ENCODE assay signal across 16 mouse cellular contexts in the genomic region with DNA sequence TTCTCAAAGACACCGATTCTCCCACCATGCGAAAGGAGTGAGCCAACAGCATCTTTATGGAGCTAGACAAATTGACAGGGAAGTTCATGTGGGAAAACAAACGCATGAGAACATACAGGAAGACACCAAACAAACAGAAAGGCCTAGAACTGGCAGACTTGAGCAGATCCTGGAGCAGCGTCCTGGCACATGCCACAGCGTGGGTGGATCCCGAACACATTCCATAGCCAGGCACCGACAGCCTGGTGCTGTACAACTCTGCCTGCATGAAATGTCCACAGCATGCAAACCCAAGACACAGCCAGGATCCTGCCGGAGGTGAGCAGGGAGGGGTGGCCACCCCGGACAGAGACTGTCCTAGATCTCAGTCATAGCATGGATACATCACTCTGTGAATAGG.
A peak's percentile ranks its signal among the peaks of the same experiment; 100 is the strongest.
DNase-seq lines count a peak whose midpoint lies in the region; ATAC-seq and TF ChIP-seq lines count a peak whose summit lies in the region.
"Had no signal": no experiment of that assay in that cellular context is flagged by ENCODE, and none has a peak within 500 bp of the region (broad histone marks: within the 10 kb centered on the region; RNA-seq: fewer than 3 reads in every experiment).

No protein-coding gene starts in this region.

- peaks cover 6% of the 10 kb centered on the region; the same call in 1 of the 2 replicates for H3K4me1 ChIP-seq in forebrain, postnatal 0 days (ENCODE audit: insufficient read depth)
- no peaks in the 10 kb centered on the region for H3K4me1 ChIP-seq in forebrain, embryonic 11.5 days (replicated peaks; ENCODE audit: control insufficient read depth, insufficient read depth, low read length)
- H3K4me1 ChIP-seq in liver, embryonic 11.5 days (replicated peaks; ENCODE audit: control insufficient read depth, insufficient read depth, low read length): no peaks in the 10 kb centered on the region

- ATAC-seq in forebrain, postnatal 0 days: peak; percentile 63
- ATAC-seq in forebrain, embryonic 11.5 days (replicated peaks; ENCODE audit: low FRiP score): no peak
- ATAC-seq in liver, embryonic 11.5 days (replicated peaks; ENCODE audit: low FRiP score): no peak
- ATAC-seq: intestine, postnatal 0 days; liver, postnatal 0 days had no signal

- H3K9ac ChIP-seq in forebrain, postnatal 0 days: no peak overlapping the region
- no peak overlapping the region for H3K9ac ChIP-seq in forebrain, embryonic 11.5 days (ENCODE audit: low read length)
- H3K9ac ChIP-seq in liver, embryonic 11.5 days (ENCODE audit: low read depth, low read length): no peak overlapping the region
- H3K9ac ChIP-seq: embryonic facial prominence, embryonic 15.5 days; liver, postnatal 0 days; neural tube, embryonic 12.5 days had no signal

- peak; percentile 48 for DNase-seq in forebrain, postnatal 0 days
- DNase-seq in forebrain, embryonic 11.5 days (ENCODE audit: low spot score): no peak
- DNase-seq in Muller cell, postnatal 12 days (ENCODE audit: inconsistent ontology term): peak; percentile 27
- DNase-seq in cerebellum, postnatal 10 days: peak; percentile 38 to 43
- DNase-seq in layer of hippocampus, postnatal 36 days: peak; percentile 69 to 71
- no peak for DNase-seq in liver, embryonic 11.5 days (ENCODE audit: low spot score)
- no peak for DNase-seq in spleen, postnatal 10 days (ENCODE audit: low spot score in 2 of 2)
- DNase-seq in urinary bladder, postnatal 25 days (ENCODE audit: low spot score): no peak
- DNase-seq: B cell, adult 2 months; gastrocnemius, postnatal 25 days; liver, postnatal 0 days; thymus, adult 2 months had no signal

- no peak overlapping the region for H3K4me3 ChIP-seq in forebrain, postnatal 0 days (ENCODE audit: low read depth, low read length)
- no peak overlapping the region for H3K4me3 ChIP-seq in forebrain, embryonic 11.5 days (ENCODE audit: low read depth, low read length)
- H3K4me3 ChIP-seq in liver, embryonic 11.5 days (ENCODE audit: low read depth, low read length): no peak overlapping the region
- H3K4me3 ChIP-seq: embryonic facial prominence, embryonic 15.5 days; limb, embryonic 10.5 days; neural tube, embryonic 12.5 days had no signal

- no peak for TF ChIP-seq CTCF in forebrain, postnatal 0 days (IDR thresholded peaks at IDR 0.05; ENCODE audit: low read depth)

- no peak overlapping the region; the same call in 1 of the 2 replicates for H3K27ac ChIP-seq in forebrain, postnatal 0 days (ENCODE audit: low read depth, low read length)
- H3K27ac ChIP-seq in forebrain, embryonic 11.5 days (ENCODE audit: low read depth, low read length): no peak overlapping the region
- H3K27ac ChIP-seq in liver, embryonic 11.5 days (ENCODE audit: low read depth, low read length): no peak overlapping the region
- H3K27ac ChIP-seq: embryonic facial prominence, embryonic 15.5 days; limb, embryonic 10.5 days; neural tube, embryonic 12.5 days had no signal

- H3K27me3 ChIP-seq in forebrain, postnatal 0 days (ENCODE audit: insufficient read depth, low read length): no peaks in the 10 kb centered on the region
- H3K27me3 ChIP-seq in forebrain, embryonic 11.5 days (ENCODE audit: control insufficient read depth, insufficient read depth, low read length): no peaks in the 10 kb centered on the region
- no peaks in the 10 kb centered on the region for H3K27me3 ChIP-seq in liver, embryonic 11.5 days (replicated peaks; ENCODE audit: control insufficient read depth, insufficient read depth, low read length)
- H3K27me3 ChIP-seq: embryonic facial prominence, embryonic 15.5 days; neural tube, embryonic 12.5 days had no signal

- no peak overlapping the region for H3K4me2 ChIP-seq in forebrain, postnatal 0 days (ENCODE audit: low read depth)
- no peak overlapping the region for H3K4me2 ChIP-seq in forebrain, embryonic 11.5 days (ENCODE audit: low read depth, low read length, severe bottlenecking)
- H3K4me2 ChIP-seq in liver, embryonic 11.5 days: no peak overlapping the region
- H3K4me2 ChIP-seq: embryonic facial prominence, embryonic 15.5 days; neural tube, embryonic 12.5 days had no signal

- 66% methylated on average over 9 of the region's 9 CpGs for WGBS in forebrain, postnatal 0 days
- 93% methylated on average over 9 of the region's 9 CpGs for WGBS in forebrain, embryonic 11.5 days
- 87% methylated on average over 9 of the region's 9 CpGs for WGBS in liver, embryonic 11.5 days

- H3K36me3 ChIP-seq in forebrain, postnatal 0 days (ENCODE audit: insufficient read depth): no peaks in the 10 kb centered on the region
- H3K36me3 ChIP-seq in forebrain, embryonic 11.5 days (ENCODE audit: control insufficient read depth, insufficient read depth, low read length): no peaks in the 10 kb centered on the region
- no peaks in the 10 kb centered on the region for H3K36me3 ChIP-seq in liver, embryonic 11.5 days (ENCODE audit: control insufficient read depth, insufficient read depth, low read length)
- H3K36me3 ChIP-seq: embryonic facial prominence, embryonic 15.5 days; limb, embryonic 10.5 days; neural tube, embryonic 12.5 days had no signal

- H3K9me3 ChIP-seq in forebrain, postnatal 0 days (ENCODE audit: low read length): no peaks in the 10 kb centered on the region
- H3K9me3 ChIP-seq in forebrain, embryonic 11.5 days (ENCODE audit: control insufficient read depth, low read length): no peaks in the 10 kb centered on the region
- no peaks in the 10 kb centered on the region for H3K9me3 ChIP-seq in liver, embryonic 11.5 days (ENCODE audit: control insufficient read depth, low read length)
- H3K9me3 ChIP-seq: embryonic facial prominence, embryonic 15.5 days; limb, embryonic 10.5 days; neural tube, embryonic 12.5 days had no signal

Comparison
In these comparisons a context has a peak if more than half of its experiments do, and no peak if none do; other contexts are left out.
1. DNase-seq: peak in forebrain, postnatal 0 days (single experiment), Muller cell, postnatal 12 days (single experiment), cerebellum, postnatal 10 days (2 of 2) and layer of hippocampus, postnatal 36 days (2 of 2); none in forebrain, embryonic 11.5 days (single experiment), liver, embryonic 11.5 days (single experiment), spleen, postnatal 10 days (0 of 2) and urinary bladder, postnatal 25 days (single experiment).